Mouse (Mus musculus) embryonic fibroblast, embryonic 13.5 days (primary cell): Measurements from ENCODE around the gene Rorb. TPM values are rescaled to one million over a fixed set of nuclear protein-coding genes. Genes with fewer than 3 reads are reported as not detected.

Source experiments
- H3K27ac ChIP-seq: 2 replicates; pipeline ENCODE4 v1.5.1; 2012; ENCODE audit warnings: low read length, control low read depth, inconsistent platforms; ENCODE audit not compliant: insufficient read depth
- H3K4me1 ChIP-seq: 2 replicates; pipeline ENCODE4 v1.6.1; 2011; ENCODE audit warnings: low read length; ENCODE audit not compliant: control insufficient read depth, insufficient read depth
- H3K4me3 ChIP-seq: 2 replicates; pipeline ENCODE4 v1.5.1; 2011; ENCODE audit warnings: mild to moderate bottlenecking, control low read depth, low read length; ENCODE audit not compliant: insufficient read depth
- CTCF ChIP-seq: IDR thresholded peaks from 2 replicates; pipeline ENCODE4 v1.5.1; 2011; ENCODE audit warnings: mild to moderate bottlenecking, control low read depth, low read length, moderate library complexity, borderline replicate concordance; ENCODE audit not compliant: insufficient read depth
- POLR2A ChIP-seq: IDR thresholded peaks from 2 replicates; pipeline ENCODE4 v1.6.1; 2011; ENCODE audit warnings: low read depth, mild to moderate bottlenecking, control low read depth, low read length, moderate library complexity
- polyA plus RNA-seq: library from polyadenylated mRNA; stranded (reverse); fragments of >200 nt; gene quantifications from 2 replicates; pipeline ENCODE4 v1.2.4, GENCODE M21; 2011; ENCODE audit warnings: low read depth; ENCODE audit not compliant: missing spikeins, insufficient read length

The Rorb gene
- 0.16 and 0.20 TPM in 2 replicates for polyA plus RNA-seq

- TF ChIP-seq CTCF (no peak), POLR2A (peak; percentile 55; the same call in 1 of the 2 replicates)
- Histone ChIP-seq H3K4me3 (peak within 1 kb of the TSS; percentile 53), H3K4me1 (no peaks in the 10 kb centered on the region), H3K27ac (no peak within 1 kb of the TSS)
Observed at GRCm38 (mm10) chr19:19110793-19111427, at the start of gene Rorb. Rorb (minus strand) TSS chr19:19111196.

GRCm38 (mm10) chr19:19148847-19149246 lies 37.9 kb upstream of the Rorb start:
- Histone ChIP-seq H3K27ac (no peak overlapping the region), H3K4me1 (no peaks in the 10 kb centered on the region), H3K4me3 (no peak overlapping the region)
- TF ChIP-seq CTCF (no peak), POLR2A (no peak)

GRCm38 (mm10) chr19:19144447-19144846 lies 33.5 kb upstream of the Rorb start:
- Histone ChIP-seq H3K4me1 (no peaks in the 10 kb centered on the region), H3K4me3 (no peak overlapping the region), H3K27ac (no peak overlapping the region)
- TF ChIP-seq CTCF (no peak), POLR2A (no peak)

- no peak for TF ChIP-seq CTCF
- no peak for TF ChIP-seq POLR2A
- Histone ChIP-seq H3K4me3 (no peak overlapping the region), H3K27ac (no peak overlapping the region), H3K4me1 (no peaks in the 10 kb centered on the region)
Observed at GRCm38 (mm10) chr19:19136856-19137255, 25.9 kb upstream of the Rorb start.

- Histone ChIP-seq H3K27ac (no peak overlapping the region), H3K4me3 (no peak overlapping the region), H3K4me1 (no peaks in the 10 kb centered on the region)
- TF ChIP-seq CTCF = no peak
- no peak for TF ChIP-seq POLR2A
Observed at GRCm38 (mm10) chr19:19135838-19136237, 24.8 kb upstream of the Rorb start.

GRCm38 (mm10) chr19:19122324-19122723 lies 11.3 kb upstream of the Rorb start:
- Histone ChIP-seq H3K27ac (no peak overlapping the region), H3K4me1 (no peaks in the 10 kb centered on the region), H3K4me3 (no peak overlapping the region)
- no peak for TF ChIP-seq POLR2A
- no peak for TF ChIP-seq CTCF

- H3K27ac ChIP-seq = no peak overlapping the region
- no peak overlapping the region for H3K4me3 ChIP-seq
- no peaks in the 10 kb centered on the region for H3K4me1 ChIP-seq
- TF ChIP-seq CTCF = no peak
- no peak for TF ChIP-seq POLR2A
Observed at GRCm38 (mm10) chr19:19112180-19112579, 1.2 kb upstream of the Rorb start.

GRCm38 (mm10) chr19:19111428-19112170 lies 603 bp upstream of the Rorb start:
- peak overlapping the region; percentile 16 for H3K4me3 ChIP-seq
- H3K4me1 ChIP-seq = no peaks in the 10 kb centered on the region
- TF ChIP-seq POLR2A (no peak), CTCF (no peak)
- no peak overlapping the region for H3K27ac ChIP-seq

- Histone ChIP-seq H3K4me1 (no peaks in the 10 kb centered on the region), H3K27ac (no peak overlapping the region), H3K4me3 (peak overlapping the region; percentile 53)
- TF ChIP-seq CTCF (no peak), POLR2A (no peak)
Observed at GRCm38 (mm10) chr19:19110011-19110768, 806 bp downstream of the Rorb start.
